Mouse (Mus musculus): ENCODE measurements around the gene Sap30bp. TPM values are rescaled to one million over a fixed set of nuclear protein-coding genes. Genes with fewer than 3 reads are reported as not detected.

Sap30bp gene
- polyA plus RNA-seq, 1 experiment: 14.4 TPM

GRCm38 (mm10) chr11:115970006-115970673 lies 37.1 kb downstream of the Sap30bp start:
- no peaks in the 10 kb centered on the region for H3K9me3 ChIP-seq
- H3K27me3 ChIP-seq (replicated peaks): peaks cover 36% of the 10 kb centered on the region
- H3K36me3 ChIP-seq (replicated peaks; ENCODE audit: low read length): peaks cover 20% of the 10 kb centered on the region
- H3K4me1 ChIP-seq: peaks cover 51% of the 10 kb centered on the region
- TF ChIP-seq FLI1 (IDR thresholded peaks at IDR 0.05; ENCODE audit: low read length) (no peak), GATA1 (IDR thresholded peaks at IDR 0.05; ENCODE audit: borderline replicate concordance, low read length) (no peak)
- no peak overlapping the region for H3K4me3 ChIP-seq (replicated peaks)

GRCm38 (mm10) chr11:115971016-115971415 lies 37.9 kb downstream of the Sap30bp start:
- H3K4me3 ChIP-seq (replicated peaks): no peak overlapping the region
- peaks cover 49% of the 10 kb centered on the region for H3K4me1 ChIP-seq
- TF ChIP-seq FLI1 (IDR thresholded peaks at IDR 0.05; ENCODE audit: low read length): no peak
- no peak for TF ChIP-seq GATA1 (IDR thresholded peaks at IDR 0.05; ENCODE audit: borderline replicate concordance, low read length)

GRCm38 (mm10) chr11:115974309-115975082 lies 41.4 kb downstream of the Sap30bp start, which contains the start of gene Itgb4:
Gene Itgb4, plus strand, starts transcription at chr11:115974709.
- H3K9me3 ChIP-seq: no peaks in the 10 kb centered on the region
- H3K4me1 ChIP-seq: peaks cover 36% of the 10 kb centered on the region
- no peaks in the 10 kb centered on the region for H3K36me3 ChIP-seq (replicated peaks; ENCODE audit: low read length)
- TF ChIP-seq FLI1 (IDR thresholded peaks at IDR 0.05; ENCODE audit: low read length) (no peak), GATA1 (IDR thresholded peaks at IDR 0.05; ENCODE audit: borderline replicate concordance, low read length) (no peak)
- H3K27me3 ChIP-seq (replicated peaks): peaks cover 79% of the 10 kb centered on the region
- peak within 1 kb of the TSS; percentile 90 for H3K4me3 ChIP-seq (replicated peaks)

More at GRCm38 (mm10) chr11:115971016-115971415, 37.9 kb downstream of the Sap30bp start:
- Histone ChIP-seq H3K27me3 (replicated peaks) (peaks cover 45% of the 10 kb centered on the region), H3K9me3 (no peaks in the 10 kb centered on the region), H3K36me3 (replicated peaks; ENCODE audit: low read length) (peaks cover 11% of the 10 kb centered on the region)

- TF ChIP-seq FLI1 (IDR thresholded peaks at IDR 0.05; ENCODE audit: low read length): no peak
- no peak for TF ChIP-seq GATA1 (IDR thresholded peaks at IDR 0.05; ENCODE audit: borderline replicate concordance, low read length)
- H3K9me3 ChIP-seq: no peaks in the 10 kb centered on the region
- H3K27me3 ChIP-seq (replicated peaks): peaks cover 82% of the 10 kb centered on the region
- peak overlapping the region; percentile 90 for H3K4me3 ChIP-seq (replicated peaks)
- peaks cover 30% of the 10 kb centered on the region for H3K4me1 ChIP-seq
- H3K36me3 ChIP-seq (replicated peaks; ENCODE audit: low read length): no peaks in the 10 kb centered on the region
These were observed 42.0 kb downstream of the Sap30bp start for GRCm38 (mm10) chr11:115975083-115975420.

GRCm38 (mm10) chr11:115975544-115975943 lies 42.5 kb downstream of the Sap30bp start:
- TF ChIP-seq GATA1 (IDR thresholded peaks at IDR 0.05; ENCODE audit: borderline replicate concordance, low read length) (no peak), FLI1 (IDR thresholded peaks at IDR 0.05; ENCODE audit: low read length) (no peak)
- no peak overlapping the region for H3K4me3 ChIP-seq (replicated peaks)
- peaks cover 82% of the 10 kb centered on the region for H3K27me3 ChIP-seq (replicated peaks)
- H3K9me3 ChIP-seq: no peaks in the 10 kb centered on the region
- no peaks in the 10 kb centered on the region for H3K36me3 ChIP-seq (replicated peaks; ENCODE audit: low read length)
- H3K4me1 ChIP-seq: peaks cover 26% of the 10 kb centered on the region

- Histone ChIP-seq H3K36me3 (replicated peaks; ENCODE audit: low read length) (no peaks in the 10 kb centered on the region), H3K27me3 (replicated peaks) (peaks cover 84% of the 10 kb centered on the region), H3K4me3 (replicated peaks) (no peak overlapping the region), H3K4me1 (peaks cover 8% of the 10 kb centered on the region), H3K9me3 (peaks cover 7% of the 10 kb centered on the region)
- no peak for TF ChIP-seq FLI1 (IDR thresholded peaks at IDR 0.05; ENCODE audit: low read length)
- TF ChIP-seq GATA1 (IDR thresholded peaks at IDR 0.05; ENCODE audit: borderline replicate concordance, low read length): no peak
These were observed 49.4 kb downstream of the Sap30bp start for GRCm38 (mm10) chr11:115982472-115982871.

GRCm38 (mm10) chr11:115983291-115983690 lies 50.2 kb downstream of the Sap30bp start:
- no peak for TF ChIP-seq GATA1 (IDR thresholded peaks at IDR 0.05; ENCODE audit: borderline replicate concordance, low read length)
- no peak for TF ChIP-seq FLI1 (IDR thresholded peaks at IDR 0.05; ENCODE audit: low read length)

GRCm38 (mm10) chr11:115989686-115990085 lies 56.6 kb downstream of the Sap30bp start:
- TF ChIP-seq FLI1 (IDR thresholded peaks at IDR 0.05; ENCODE audit: low read length) (no peak), GATA1 (IDR thresholded peaks at IDR 0.05; ENCODE audit: borderline replicate concordance, low read length) (no peak)
- H3K27me3 ChIP-seq (replicated peaks): peaks cover 88% of the 10 kb centered on the region
- no peaks in the 10 kb centered on the region for H3K9me3 ChIP-seq
- H3K4me1 ChIP-seq: peaks cover 20% of the 10 kb centered on the region
- H3K4me3 ChIP-seq (replicated peaks): peak overlapping the region; percentile 54
- no peaks in the 10 kb centered on the region for H3K36me3 ChIP-seq (replicated peaks; ENCODE audit: low read length)

More at GRCm38 (mm10) chr11:115983291-115983690, 50.2 kb downstream of the Sap30bp start:
- Histone ChIP-seq H3K4me1 (peaks cover 8% of the 10 kb centered on the region), H3K9me3 (peaks cover 7% of the 10 kb centered on the region), H3K36me3 (replicated peaks; ENCODE audit: low read length) (no peaks in the 10 kb centered on the region), H3K27me3 (replicated peaks) (peaks cover 81% of the 10 kb centered on the region), H3K4me3 (replicated peaks) (no peak overlapping the region)

GRCm38 (mm10) chr11:115992098-115992497 lies 59.0 kb downstream of the Sap30bp start:
- no peak for TF ChIP-seq GATA1 (IDR thresholded peaks at IDR 0.05; ENCODE audit: borderline replicate concordance, low read length)
- no peak for TF ChIP-seq FLI1 (IDR thresholded peaks at IDR 0.05; ENCODE audit: low read length)
- H3K27me3 ChIP-seq (replicated peaks): peaks cover 72% of the 10 kb centered on the region
- H3K9me3 ChIP-seq: no peaks in the 10 kb centered on the region
- H3K36me3 ChIP-seq (replicated peaks; ENCODE audit: low read length): no peaks in the 10 kb centered on the region
- peaks cover 17% of the 10 kb centered on the region; the same call in 1 of the 2 replicates for H3K4me1 ChIP-seq
- H3K4me3 ChIP-seq (replicated peaks): no peak overlapping the region

- no peak overlapping the region for H3K4me3 ChIP-seq (replicated peaks)
- TF ChIP-seq GATA1 (IDR thresholded peaks at IDR 0.05; ENCODE audit: borderline replicate concordance, low read length): no peak
- TF ChIP-seq FLI1 (IDR thresholded peaks at IDR 0.05; ENCODE audit: low read length): no peak
- H3K4me1 ChIP-seq: peaks cover 26% of the 10 kb centered on the region
- peaks cover 54% of the 10 kb centered on the region for H3K27me3 ChIP-seq (replicated peaks)
- no peaks in the 10 kb centered on the region for H3K36me3 ChIP-seq (replicated peaks; ENCODE audit: low read length)
- H3K9me3 ChIP-seq: no peaks in the 10 kb centered on the region
These were observed 62.2 kb downstream of the Sap30bp start for GRCm38 (mm10) chr11:115995256-115995655.

All from megakaryocyte, embryonic 14.5 days (primary cell).